Mouse (Mus musculus) intestine, postnatal 0 days (tissue): Measurements from ENCODE around the gene Casp3. TPM values are rescaled to one million over a fixed set of nuclear protein-coding genes. Genes with fewer than 3 reads are reported as not detected.

Experiments used
- ATAC-seq: fragments of 200-750 bp; cut with Nextera tagmentation; 2 replicates; pipeline ENCODE4 v1.8.0; 2017; ENCODE audit warnings: mild to moderate bottlenecking, moderate TSS enrichment, moderate library complexity
- H3K27ac ChIP-seq: fragments of 300-500 bp; sonication (generic); 2 replicates; pipeline ENCODE4 v1.5.1; 2014; ENCODE audit warnings: mild to moderate bottlenecking, low read depth, low read length, moderate library complexity
- H3K27me3 ChIP-seq: fragments of 300-500 bp; sonication (generic); replicated peaks from 2 replicates; pipeline ENCODE4 v1.6.1; 2014; ENCODE audit warnings: low read length, mixed read lengths; ENCODE audit not compliant: control insufficient read depth, insufficient read depth
- H3K36me3 ChIP-seq: fragments of 300-500 bp; sonication (generic); 2 replicates; pipeline ENCODE4 v1.6.1; 2014; ENCODE audit warnings: mild to moderate bottlenecking, moderate library complexity; ENCODE audit not compliant: control insufficient read depth, insufficient read depth
- H3K4me1 ChIP-seq: fragments of 300-500 bp; sonication (generic); replicated peaks from 2 replicates; pipeline ENCODE4 v1.6.1; 2014; ENCODE audit warnings: antibody characterized with exemption, low read length, mixed read lengths; ENCODE audit not compliant: control insufficient read depth, insufficient read depth
- H3K4me2 ChIP-seq: fragments of 300-500 bp; sonication (generic); replicated peaks from 2 replicates; pipeline ENCODE4 v1.6.1; 2014; ENCODE audit warnings: low read depth, mild to moderate bottlenecking, moderate library complexity
- H3K4me3 ChIP-seq: fragments of 300-500 bp; sonication (generic); 2 replicates; pipeline ENCODE4 v1.5.1; 2014; ENCODE audit warnings: low read depth, low read length
- H3K9ac ChIP-seq: fragments of 300-500 bp; sonication (generic); 2 replicates; pipeline ENCODE4 v1.6.1; 2014; ENCODE audit warnings: mild to moderate bottlenecking, low read depth, low read length
- H3K9me3 ChIP-seq: fragments of 300-500 bp; sonication (generic); 2 replicates; pipeline ENCODE4 v1.6.1; 2016; ENCODE audit warnings: mixed run types; ENCODE audit not compliant: control insufficient read depth
- CTCF ChIP-seq: sonication (generic); IDR thresholded peaks from 2 replicates; pipeline ENCODE4 v1.5.1; 2016; ENCODE audit warnings: low read depth, mild to moderate bottlenecking, control low read depth, antibody characterized with exemption, moderate library complexity
- WGBS: fragments of 180-500 bp; shearing (Covaris S2); extraction: QIAGEN DNeasy Blood & Tissue Kit; methylation state at CpG from one replicate; pipeline ENCODE4 v1.1.7; 2014; 5-methylcytosine and 5-hydroxymethylcytosine counted together
- polyA plus RNA-seq: library from polyadenylated mRNA; unstranded; fragments of >200 nt; fragmentation: Nextera tagmentation; extraction: Ambion mirVana; gene quantifications from 2 replicates; pipeline ENCODE4 v1.2.1, GENCODE M21; 2015

Casp3 gene
- polyA plus RNA-seq, 1 experiment from 2014 or later: 48.7 TPM

GRCm38 (mm10) chr8:46680671-46681365, 63.7 kb downstream of the Casp3 start:
- H3K4me1 ChIP-seq: no peaks in the 10 kb centered on the region
- no peaks in the 10 kb centered on the region for H3K36me3 ChIP-seq
- no peak for TF ChIP-seq CTCF
- no peak overlapping the region for H3K9ac ChIP-seq
- no peak overlapping the region for H3K4me2 ChIP-seq
- no peak overlapping the region for H3K27ac ChIP-seq
- no peaks in the 10 kb centered on the region for H3K27me3 ChIP-seq
- H3K9me3 ChIP-seq: no peaks in the 10 kb centered on the region
- no peak for ATAC-seq
- no peak overlapping the region for H3K4me3 ChIP-seq
- WGBS: 70% methylated on average over 5 of the region's 5 CpGs

- Histone ChIP-seq H3K36me3 (no peaks in the 10 kb centered on the region), H3K27me3 (no peaks in the 10 kb centered on the region), H3K9me3 (no peaks in the 10 kb centered on the region), H3K4me2 (peak overlapping the region; percentile 69), H3K9ac (peak overlapping the region; percentile 73), H3K27ac (peak overlapping the region; percentile 55; the same call in 1 of the 2 replicates), H3K4me3 (peak overlapping the region; percentile 56), H3K4me1 (no peaks in the 10 kb centered on the region)
- TF ChIP-seq CTCF: peak; percentile 78
- peak; percentile 99 for ATAC-seq
- WGBS: under 1% methylated on average over 19 of the region's 19 CpGs
Measured at GRCm38 (mm10) chr8:46686664-46687336, 69.7 kb downstream of the Casp3 start.

Other genes starting within 250 kb of the Casp3 start
- gene Acsl1, start 146.3 kb upstream of the Casp3 start, polyA plus RNA-seq: 54.0 and 59.1 TPM in 2 replicates
- 7.6 and 8.9 TPM in 2 replicates for gene Cenpu, start 65.3 kb upstream of the Casp3 start, polyA plus RNA-seq
- gene Primpol, start 79 bp upstream of the Casp3 start, polyA plus RNA-seq: 6.2 and 7.6 TPM in 2 replicates
- gene Irf2, start 122.4 kb downstream of the Casp3 start, polyA plus RNA-seq: 43.3 and 46.2 TPM in 2 replicates